Mouse (Mus musculus) midbrain, embryonic 14.5 days (tissue): Measurements from ENCODE around the gene Dus1l. TPM values are rescaled to one million over a fixed set of nuclear protein-coding genes. Genes with fewer than 3 reads are reported as not detected.
"Not testable (repeated sequence)": the region's sequence is repeated elsewhere in the genome, so short reads cannot be mapped to it uniquely, and the experiment has no call there.

Source experiments
- ATAC-seq: fragments of 200-750 bp; cut with Nextera tagmentation; 2 replicates; pipeline ENCODE4 v1.8.0; 2017; ENCODE audit warnings: moderate number of reproducible peaks, moderate library complexity; ENCODE audit not compliant: low FRiP score, low TSS enrichment
- DNase-seq: peaks from one replicate; pipeline ENCODE4 v3.0.0-alpha.2; 2015
- H3K27ac ChIP-seq: fragments of 300-500 bp; sonication (generic); replicated peaks from 2 replicates; pipeline ENCODE4 v1.5.1; 2014; ENCODE audit warnings: mild to moderate bottlenecking, low read depth, low read length, moderate library complexity
- H3K27me3 ChIP-seq: fragments of 300-500 bp; sonication (generic); 2 replicates; pipeline ENCODE4 v1.6.1; 2014; ENCODE audit warnings: low read length, control low read depth, mixed read lengths; ENCODE audit not compliant: control insufficient read depth, insufficient read depth
- H3K36me3 ChIP-seq: fragments of 300-500 bp; sonication (generic); 2 replicates; pipeline ENCODE4 v1.6.1; 2014; ENCODE audit warnings: low read length, control low read depth; ENCODE audit not compliant: control insufficient read depth, insufficient read depth
- H3K4me1 ChIP-seq: fragments of 300-500 bp; sonication (generic); 2 replicates; pipeline ENCODE4 v1.6.1; 2014; ENCODE audit warnings: mild to moderate bottlenecking, antibody characterized with exemption, low read length, control low read depth; ENCODE audit not compliant: control insufficient read depth, insufficient read depth
- H3K4me2 ChIP-seq: fragments of 300-500 bp; sonication (generic); 2 replicates; pipeline ENCODE4 v1.6.1; 2014; ENCODE audit warnings: mild to moderate bottlenecking, low read length, moderate library complexity
- H3K4me3 ChIP-seq: fragments of 300-500 bp; sonication (generic); replicated peaks from 2 replicates; pipeline ENCODE4 v1.5.1; 2014; ENCODE audit warnings: low read depth, low read length
- H3K9ac ChIP-seq: fragments of 300-500 bp; sonication (generic); replicated peaks from 2 replicates; pipeline ENCODE4 v1.6.1; 2014; ENCODE audit warnings: mild to moderate bottlenecking, low read length, moderate library complexity
- H3K9me3 ChIP-seq: fragments of 300-500 bp; sonication (generic); 2 replicates; pipeline ENCODE4 v1.6.1; 2016; ENCODE audit warnings: low read length, control low read depth, mixed read lengths; ENCODE audit not compliant: control insufficient read depth
- WGBS: fragments of 180-500 bp; shearing (Covaris S2); extraction: QIAGEN DNeasy Blood & Tissue Kit; methylation state at CpG from one replicate; pipeline ENCODE4 v1.1.7; 2014; 5-methylcytosine and 5-hydroxymethylcytosine counted together
- polyA plus RNA-seq: library from polyadenylated mRNA; unstranded; fragments of >200 nt; fragmentation: Nextera tagmentation; extraction: Ambion mirVana; gene quantifications from 2 replicates; pipeline ENCODE4 v1.2.1, GENCODE M21; 2014

Gene Dus1l
- polyA plus RNA-seq, result 39.4 and 48.0 TPM in 2 replicates

- peak; percentile 98 for DNase-seq
- Histone ChIP-seq H3K4me2 (peak within 1 kb of the TSS; percentile 91), H3K9me3 (no peaks in the 10 kb centered on the region), H3K27ac (peak within 1 kb of the TSS; percentile 86), H3K36me3 (peaks cover 29% of the 10 kb centered on the region), H3K27me3 (no peaks in the 10 kb centered on the region), H3K9ac (peak within 1 kb of the TSS; percentile 89), H3K4me1 (peaks cover 12% of the 10 kb centered on the region), H3K4me3 (peak within 1 kb of the TSS; percentile 92)
- ATAC-seq, result peak; percentile 88
- WGBS, result 2% methylated on average over 59 of the region's 59 CpGs
Measured at GRCm38 (mm10) chr11:120795756-120796613, at the start of gene Dus1l. Gene Dus1l (minus strand): TSS chr11:120796403.

DNA sequence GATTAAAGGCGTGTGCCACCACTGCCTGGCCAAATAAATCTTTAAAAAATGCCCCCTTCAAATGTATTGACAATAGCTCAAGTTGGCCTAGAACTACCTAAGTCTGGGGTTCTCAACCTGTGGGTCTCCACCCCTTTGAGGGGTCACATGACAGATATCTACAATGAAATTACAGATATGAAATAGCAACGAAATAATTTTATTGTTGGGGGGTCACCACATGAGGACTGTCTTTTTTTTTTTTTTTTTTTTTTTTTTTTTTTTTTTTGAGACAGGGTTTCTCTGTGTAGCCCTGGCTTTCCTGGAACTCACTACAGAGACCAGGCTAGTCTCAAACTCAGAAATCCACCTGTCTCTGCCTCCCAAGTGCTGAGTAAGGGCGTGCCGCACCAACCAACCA lies 48.1 kb upstream of the Dus1l start:
- no peak overlapping the region for H3K4me3 ChIP-seq
- H3K4me1 ChIP-seq, result no peaks in the 10 kb centered on the region
- no peak overlapping the region for H3K4me2 ChIP-seq
- no peaks in the 10 kb centered on the region for H3K27me3 ChIP-seq
- H3K36me3 ChIP-seq, result no peaks in the 10 kb centered on the region
- H3K9ac ChIP-seq, result no peak overlapping the region
- ATAC-seq, result no peak
- 90% methylated on average over 4 of the region's 4 CpGs for WGBS
- no peaks in the 10 kb centered on the region for H3K9me3 ChIP-seq
- DNase-seq, result no peak
- H3K27ac ChIP-seq, result no peak overlapping the region

DNA sequence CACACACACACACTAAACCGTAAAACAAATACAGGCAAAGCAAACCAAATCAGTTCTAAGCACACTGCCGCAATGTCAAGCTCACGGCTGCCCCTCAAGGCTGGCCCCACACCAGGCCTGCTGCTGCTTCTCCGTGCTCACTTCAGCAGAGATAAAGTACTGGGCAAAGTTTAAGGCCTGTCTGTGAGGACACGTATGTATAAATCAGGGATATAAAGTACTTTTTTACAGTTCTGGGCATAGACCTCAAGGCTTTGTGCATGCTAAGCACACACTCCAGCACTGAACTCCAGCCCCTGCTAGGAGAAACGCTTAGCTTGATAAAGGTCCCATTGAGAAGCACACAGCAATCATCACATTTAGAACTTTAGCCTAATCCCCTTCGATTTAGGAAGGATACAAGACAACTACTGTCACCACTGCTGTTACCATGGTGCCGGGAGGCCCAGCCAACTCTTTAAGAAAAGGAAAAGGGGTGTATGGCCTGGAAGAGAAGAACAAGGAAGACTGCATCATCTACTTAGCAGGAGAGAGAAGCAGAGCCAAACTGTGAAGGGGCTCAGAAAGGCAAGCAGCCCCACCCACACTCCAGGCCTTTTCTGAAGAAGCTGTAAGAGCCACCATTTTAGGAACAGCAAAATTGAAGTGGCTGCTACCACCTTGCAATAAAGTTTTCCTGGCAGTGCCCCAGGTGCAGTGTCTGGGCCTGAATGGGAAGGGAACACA lies 37.5 kb upstream of the Dus1l start:
- WGBS, result 21% methylated on average over 8 of the region's 8 CpGs

GRCm38 (mm10) chr11:120832962-120833361 lies 36.8 kb upstream of the Dus1l start:
- not testable (repeated sequence) for DNase-seq, ATAC-seq

More for the DNA sequence above, 37.5 kb upstream of the Dus1l start:
- H3K9ac ChIP-seq, result no peak overlapping the region
- peak overlapping the region; percentile 68 for H3K27ac ChIP-seq
- peak; percentile 60; the same call in 1 of the 2 replicates for ATAC-seq
- no peaks in the 10 kb centered on the region for H3K9me3 ChIP-seq
- H3K27me3 ChIP-seq, result no peaks in the 10 kb centered on the region
- no peak overlapping the region for H3K4me3 ChIP-seq
- peak; percentile 65 for DNase-seq
- H3K4me1 ChIP-seq, result peaks cover 9% of the 10 kb centered on the region
- H3K36me3 ChIP-seq, result no peaks in the 10 kb centered on the region
- H3K4me2 ChIP-seq, result no peak overlapping the region

DNA sequence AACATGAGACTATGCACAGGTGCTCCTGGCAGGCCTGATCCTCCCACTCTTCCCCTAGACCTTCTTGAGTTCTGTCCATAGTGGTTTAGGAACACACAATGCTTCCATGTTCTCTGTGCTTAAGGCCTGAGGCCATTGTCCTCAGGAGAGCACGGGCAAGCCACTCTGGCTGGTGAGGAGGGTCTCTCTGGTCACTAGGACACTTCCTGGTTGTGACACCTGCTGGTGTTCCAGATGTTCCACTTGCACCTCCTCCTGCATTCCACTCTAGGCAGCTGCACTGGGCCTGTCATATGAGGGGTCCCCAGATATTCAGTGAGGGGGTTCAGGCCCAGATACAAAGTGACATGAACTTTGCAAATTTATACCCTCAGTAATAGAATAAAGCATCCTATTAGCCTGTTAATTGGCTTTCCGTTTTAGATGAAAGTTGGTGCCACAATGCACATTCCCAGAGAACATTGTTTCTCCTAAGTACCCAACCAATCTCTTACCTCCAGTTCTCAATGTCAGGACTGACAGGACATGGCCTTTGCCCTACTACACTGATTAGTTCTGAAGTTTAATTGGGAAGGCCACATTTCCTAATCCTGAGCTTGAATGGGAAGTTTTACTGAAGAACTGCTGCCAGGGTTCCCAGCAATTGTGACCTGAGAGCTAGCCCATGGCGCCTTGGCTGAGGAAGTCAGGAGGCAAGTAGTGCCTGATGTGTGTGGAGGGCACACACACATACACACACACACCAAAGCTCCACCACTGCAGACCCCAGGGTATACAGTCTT lies 35.6 kb upstream of the Dus1l start:
- no peak overlapping the region for H3K4me3 ChIP-seq
- H3K9me3 ChIP-seq, result no peaks in the 10 kb centered on the region
- ATAC-seq (no peak), DNase-seq (no peak)
- no peak overlapping the region for H3K4me2 ChIP-seq
- H3K36me3 ChIP-seq, result no peaks in the 10 kb centered on the region
- 91% methylated on average over 3 of the region's 3 CpGs for WGBS
- H3K27ac ChIP-seq, result no peak overlapping the region
- H3K9ac ChIP-seq, result no peak overlapping the region
- no peaks in the 10 kb centered on the region for H3K27me3 ChIP-seq
- peaks cover 9% of the 10 kb centered on the region for H3K4me1 ChIP-seq

More at GRCm38 (mm10) chr11:120832962-120833361, 36.8 kb upstream of the Dus1l start:
- not testable (repeated sequence) for H3K4me2 ChIP-seq, H3K4me1 ChIP-seq, H3K9ac ChIP-seq, H3K27me3 ChIP-seq, H3K36me3 ChIP-seq, H3K9me3 ChIP-seq, H3K4me3 ChIP-seq
- peak overlapping the region; percentile 68 for H3K27ac ChIP-seq
- WGBS, result 92% methylated on average over 5 of the region's 5 CpGs

DNA sequence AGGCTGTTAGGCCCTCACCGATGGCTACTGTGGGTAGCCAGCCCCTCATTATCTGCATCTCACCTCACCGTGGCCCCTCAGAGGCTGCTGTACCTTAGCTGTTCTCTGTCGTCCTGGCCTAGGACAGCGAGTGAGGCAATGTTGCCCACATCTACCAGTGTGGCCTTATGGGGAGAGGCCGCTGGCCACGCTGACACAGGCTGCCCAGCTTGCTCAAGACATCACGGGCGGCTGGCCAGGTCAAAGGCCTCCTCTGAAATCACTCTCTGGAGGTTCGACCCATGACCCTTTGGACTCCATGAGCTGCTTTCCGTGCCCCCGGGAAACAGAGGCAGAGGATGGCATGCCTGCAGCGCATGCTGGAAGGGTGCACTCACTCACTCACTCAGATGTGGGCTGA lies 34.5 kb upstream of the Dus1l start:
- Histone ChIP-seq H3K4me2 (no peak overlapping the region), H3K4me3 (no peak overlapping the region), H3K9me3 (no peaks in the 10 kb centered on the region), H3K27me3 (no peaks in the 10 kb centered on the region), H3K36me3 (no peaks in the 10 kb centered on the region), H3K4me1 (peaks cover 13% of the 10 kb centered on the region), H3K9ac (no peak overlapping the region), H3K27ac (no peak overlapping the region)
- DNase-seq (no peak), ATAC-seq (no peak)
- 86% methylated on average over 12 of the region's 12 CpGs for WGBS

DNA sequence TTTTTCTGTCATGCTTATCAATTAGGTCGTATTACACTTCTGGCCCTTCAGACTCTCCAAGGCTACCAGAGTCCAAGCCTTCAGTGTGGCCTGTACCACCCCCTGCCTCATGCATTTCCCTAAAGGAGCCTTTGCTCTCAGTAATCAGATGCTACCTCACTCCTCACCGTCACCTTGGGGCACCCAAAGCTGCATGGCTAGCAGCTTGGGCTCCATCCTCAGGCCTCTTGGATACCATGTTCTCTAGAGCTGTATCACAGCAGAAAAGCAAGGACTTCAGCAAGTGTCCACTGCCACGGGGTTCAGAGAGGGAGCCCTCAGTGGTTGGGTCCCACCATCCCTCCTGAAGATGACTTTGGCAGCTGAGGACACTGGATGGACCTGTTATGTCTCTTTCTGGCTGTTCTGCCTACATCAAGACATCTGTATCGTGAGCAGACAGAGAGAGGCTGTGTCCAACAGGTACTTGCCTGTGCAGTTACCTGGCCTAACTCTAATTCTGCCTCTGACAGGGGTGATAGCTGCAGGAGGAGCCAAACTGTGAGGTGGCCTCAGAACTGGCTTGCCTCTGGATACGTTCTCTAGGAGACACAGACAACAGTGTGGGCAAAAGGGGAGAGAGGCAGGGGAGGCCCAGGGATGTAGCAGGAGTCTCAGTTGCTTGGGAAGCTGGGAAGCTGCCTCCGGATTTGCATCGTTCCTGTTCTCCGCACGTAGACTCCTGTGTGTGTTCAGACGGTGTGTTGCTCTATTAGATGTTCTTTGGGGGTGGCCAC lies 33.7 kb upstream of the Dus1l start:
- no peak for ATAC-seq
- Histone ChIP-seq H3K9me3 (no peaks in the 10 kb centered on the region), H3K27me3 (no peaks in the 10 kb centered on the region), H3K9ac (no peak overlapping the region), H3K27ac (no peak overlapping the region), H3K4me2 (no peak overlapping the region), H3K4me3 (no peak overlapping the region), H3K36me3 (no peaks in the 10 kb centered on the region), H3K4me1 (peaks cover 21% of the 10 kb centered on the region)
- DNase-seq, result no peak
- 88% methylated on average over 10 of the region's 10 CpGs for WGBS

DNA sequence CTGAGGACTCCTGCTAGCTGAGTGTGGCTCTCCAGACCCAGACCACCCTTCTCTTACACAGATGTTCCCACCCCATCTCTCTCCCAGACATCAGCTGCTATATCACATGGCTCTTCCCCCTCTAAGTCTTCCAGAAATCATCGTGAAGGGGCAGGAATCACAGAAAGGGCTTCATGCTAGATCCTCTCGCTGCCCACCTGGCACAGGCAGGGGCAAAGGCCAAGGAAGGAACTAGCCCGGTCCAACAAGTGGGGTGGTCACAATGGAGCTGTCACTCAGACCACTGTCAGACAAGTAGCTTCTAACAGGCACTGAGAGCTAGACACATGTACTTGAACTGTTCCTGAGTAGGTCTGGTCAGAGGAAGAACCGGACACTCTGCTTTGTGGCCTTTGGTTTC lies 32.2 kb upstream of the Dus1l start:
- Histone ChIP-seq H3K4me3 (no peak overlapping the region), H3K4me2 (no peak overlapping the region), H3K4me1 (peaks cover 13% of the 10 kb centered on the region), H3K9me3 (no peaks in the 10 kb centered on the region), H3K9ac (no peak overlapping the region), H3K27ac (no peak overlapping the region), H3K36me3 (no peaks in the 10 kb centered on the region), H3K27me3 (no peaks in the 10 kb centered on the region)
- ATAC-seq (no peak), DNase-seq (no peak)
- WGBS, result 70% methylated on average over 4 of the region's 4 CpGs
